Mouse (Mus musculus) testis, adult 2 months (tissue): ENCODE data around the gene Hist1h4f. TPM values are rescaled to one million over a fixed set of nuclear protein-coding genes. Genes with fewer than 3 reads are reported as not detected.
"Not testable (repeated sequence)": the region's sequence is repeated elsewhere in the genome, so short reads cannot be mapped to it uniquely, and the experiment has no call there.

Experiments
- H3K27ac ChIP-seq: fragments of 200-500 bp; 2 replicates; pipeline ENCODE4 v1.5.1; 2012; ENCODE audit warnings: low read depth, low read length; ENCODE audit not compliant: control insufficient read depth, insufficient read depth
- H3K27me3 ChIP-seq: fragments of 200-500 bp; 2 replicates; pipeline ENCODE4 v1.6.1; 2012; ENCODE audit warnings: mild to moderate bottlenecking, low read length, moderate library complexity; ENCODE audit not compliant: control insufficient read depth, insufficient read depth
- H3K36me3 ChIP-seq: fragments of 200-500 bp; 2 replicates; pipeline ENCODE4 v1.6.1; 2012; ENCODE audit warnings: mild to moderate bottlenecking, low read length; ENCODE audit not compliant: control insufficient read depth, insufficient read depth
- H3K4me1 ChIP-seq: fragments of 200-500 bp; 2 replicates; pipeline ENCODE4 v1.6.1; 2012; ENCODE audit warnings: low read length; ENCODE audit not compliant: control insufficient read depth, insufficient read depth
- H3K4me3 ChIP-seq: fragments of 200-500 bp; 2 replicates; pipeline ENCODE4 v1.5.1; 2012; ENCODE audit warnings: low read depth, mild to moderate bottlenecking, low read length, moderate library complexity, mixed read lengths; ENCODE audit not compliant: control insufficient read depth
- CTCF ChIP-seq: fragments of 200-500 bp; IDR thresholded peaks from 2 replicates; pipeline ENCODE4 v1.5.1; 2012; ENCODE audit warnings: low read depth, mild to moderate bottlenecking, inconsistent platforms, low read length, moderate library complexity; ENCODE audit not compliant: control insufficient read depth, insufficient read depth, insufficient replicate concordance
- POLR2A ChIP-seq: fragments of 200-500 bp; IDR thresholded peaks from 2 replicates; pipeline ENCODE4 v1.6.1; 2012; ENCODE audit warnings: low read depth, mild to moderate bottlenecking, inconsistent platforms, low read length, moderate library complexity; ENCODE audit not compliant: control insufficient read depth
- polyA plus RNA-seq: library from polyadenylated mRNA; depleted of rRNA; stranded (reverse); fragments of >200 nt; gene quantifications from 2 replicates; pipeline ENCODE4 v1.2.3, GENCODE M21; 2012

Gene Hist1h4f
- polyA plus RNA-seq, 1 experiment, result 2.1 TPM

- Histone ChIP-seq H3K4me1 (peaks cover 3% of the 10 kb centered on the region), H3K27me3 (no peaks in the 10 kb centered on the region), H3K27ac (no peak overlapping the region; the same call in 1 of the 2 replicates), H3K4me3 (no peak overlapping the region), H3K36me3 (no peaks in the 10 kb centered on the region)
- TF ChIP-seq CTCF, result no peak
- no peak for TF ChIP-seq POLR2A
These were observed 695 bp downstream of the Hist1h4f start for GRCm38 (mm10) chr13:23550761-23551145.

- H3K36me3 ChIP-seq, result no peaks in the 10 kb centered on the region
- peaks cover 6% of the 10 kb centered on the region for H3K4me1 ChIP-seq
- H3K27me3 ChIP-seq, result no peaks in the 10 kb centered on the region
- no peak overlapping the region for H3K4me3 ChIP-seq
- H3K27ac ChIP-seq, result no peak overlapping the region
- no peak for TF ChIP-seq CTCF
- no peak for TF ChIP-seq POLR2A
These were observed 4.8 kb downstream of the Hist1h4f start for GRCm38 (mm10) chr13:23546694-23547093.

- not testable (repeated sequence) for H3K4me1 ChIP-seq, H3K27me3 ChIP-seq, H3K27ac ChIP-seq, H3K36me3 ChIP-seq, H3K4me3 ChIP-seq
These were observed 6.7 kb downstream of the Hist1h4f start for GRCm38 (mm10) chr13:23544787-23545120.

- TF ChIP-seq CTCF (no peak), POLR2A (peak; percentile 70; the same call in 1 of the 2 replicates)
These were observed 7.3 kb downstream of the Hist1h4f start, which contains the start of gene Hist1h3f for GRCm38 (mm10) chr13:23543965-23544786. Gene Hist1h3f, plus strand, starts transcription at chr13:23544052.

GRCm38 (mm10) chr13:23542999-23543607 is 8.3 kb downstream of the Hist1h4f start, which contains the start of gene Hist1h2bh:
Gene Hist1h2bh, minus strand, starts transcription at chr13:23543392.
- H3K4me1 ChIP-seq, H3K36me3 ChIP-seq, H3K27ac ChIP-seq, H3K27me3 ChIP-seq: not testable (repeated sequence)
- peak within 1 kb of the TSS; percentile 56 for H3K4me3 ChIP-seq

More at GRCm38 (mm10) chr13:23543965-23544786, 7.3 kb downstream of the Hist1h4f start, which contains the start of gene Hist1h3f:
- no peaks in the 10 kb centered on the region for H3K27me3 ChIP-seq
- H3K36me3 ChIP-seq, result no peaks in the 10 kb centered on the region
- H3K27ac ChIP-seq, result no peak within 1 kb of the TSS
- peaks cover 3% of the 10 kb centered on the region for H3K4me1 ChIP-seq
- peak within 1 kb of the TSS; percentile 60 for H3K4me3 ChIP-seq

GRCm38 (mm10) chr13:23542225-23542980 is 9.0 kb downstream of the Hist1h4f start:
- H3K27me3 ChIP-seq, H3K4me1 ChIP-seq, H3K4me3 ChIP-seq, H3K27ac ChIP-seq, H3K36me3 ChIP-seq: not testable (repeated sequence)

GRCm38 (mm10) chr13:23541497-23541896 is 10.0 kb downstream of the Hist1h4f start:
- Histone ChIP-seq H3K36me3 (no peaks in the 10 kb centered on the region), H3K4me3 (no peak overlapping the region), H3K27ac (no peak overlapping the region), H3K27me3 (no peaks in the 10 kb centered on the region), H3K4me1 (peaks cover 3% of the 10 kb centered on the region)
- no peak for TF ChIP-seq CTCF
- TF ChIP-seq POLR2A, result no peak

- not testable (repeated sequence) for H3K27ac ChIP-seq, H3K27me3 ChIP-seq, H3K36me3 ChIP-seq, H3K4me3 ChIP-seq, H3K4me1 ChIP-seq
These were observed 11.6 kb downstream of the Hist1h4f start for GRCm38 (mm10) chr13:23539821-23540220.
